Mouse (Mus musculus) heart, embryonic 16.5 days (tissue): ENCODE data around the gene Myrf. TPM values are rescaled to one million over a fixed set of nuclear protein-coding genes. Genes with fewer than 3 reads are reported as not detected.

Source experiments
- microRNA-seq: library from miRNA; unstranded; fragments of <30 nt; microRNA quantifications from one replicate; pipeline ENCODE4, GENCODE M21; 2017
- polyA plus RNA-seq: library from polyadenylated mRNA; unstranded; fragments of >200 nt; fragmentation: Nextera tagmentation; extraction: Ambion mirVana; gene quantifications from 2 replicates; pipeline ENCODE4 v1.2.1, GENCODE M21; 2015

Myrf gene
- polyA plus RNA-seq, 1 experiment from 2014 or later = 4.2 TPM

Small RNA genes within 50 kb of the gene (microRNA-seq; reads per million reads assigned to microRNA genes)
- not detected for gene Mir6993

Other genes with a start within 250 kb of the Myrf start
- gene Best1, start 239.1 kb downstream of the Myrf start, polyA plus RNA-seq = 0.28 and 0.30 TPM in 2 replicates
- gene Rab3il1, start 239.1 kb downstream of the Myrf start, polyA plus RNA-seq = 22.1 and 24.0 TPM in 2 replicates
- gene Fads3, start 199.2 kb downstream of the Myrf start, polyA plus RNA-seq = 31.5 and 46.1 TPM in 2 replicates
- 31.5 and 31.7 TPM in 2 replicates for gene Fads2, start 139.0 kb downstream of the Myrf start, polyA plus RNA-seq
- gene Fads1, start 57.9 kb downstream of the Myrf start, polyA plus RNA-seq = 39.8 and 44.7 TPM in 2 replicates
- gene Tmem258, start 36.7 kb downstream of the Myrf start, polyA plus RNA-seq = 323 and 360 TPM in 2 replicates
- 51.6 and 54.9 TPM in 2 replicates for gene Fen1, start 36.6 kb downstream of the Myrf start, polyA plus RNA-seq
- 0.89 and 0.92 TPM in 2 replicates for gene Dagla, start 64.1 kb upstream of the Myrf start, polyA plus RNA-seq
- gene Syt7, start 148.3 kb upstream of the Myrf start, polyA plus RNA-seq = 0.49 and 0.80 TPM in 2 replicates
- 0.21 and 0.31 TPM in 2 replicates for gene Lrrc10b, start 216.7 kb upstream of the Myrf start, polyA plus RNA-seq
- 0.13 and 1.00 TPM in 2 replicates for gene Ppp1r32, start 242.2 kb upstream of the Myrf start, polyA plus RNA-seq